Mouse (Mus musculus) B cell, adult 2 months (primary cell): ENCODE results near the gene Ubap1l.

Experiments
- DNase-seq, 2 experiments: peaks; one replicate each; pipeline ENCODE4 v3.0.0; 2022

The Ubap1l gene

GRCm38 (mm10) chr9:65374468-65375162 is 13.8 kb downstream of the Ubap1l start:
- no peak for DNase-seq

- DNase-seq = no peak
Measured at GRCm38 (mm10) chr9:65375163-65375934, 14.5 kb downstream of the Ubap1l start.

GRCm38 (mm10) chr9:65381017-65381590 is 20.3 kb downstream of the Ubap1l start:
- DNase-seq = no peak

- no peak for DNase-seq
Measured at GRCm38 (mm10) chr9:65382031-65382750, 21.4 kb downstream of the Ubap1l start.

GRCm38 (mm10) chr9:65382751-65383097 is 21.9 kb downstream of the Ubap1l start:
- DNase-seq = no peak

GRCm38 (mm10) chr9:65384276-65384675 is 23.4 kb downstream of the Ubap1l start:
- DNase-seq = no peak

GRCm38 (mm10) chr9:65386373-65387140 is 25.7 kb downstream of the Ubap1l start:
- no peak for DNase-seq

GRCm38 (mm10) chr9:65390752-65391612 is 30.1 kb downstream of the Ubap1l start:
- DNase-seq = no peak

GRCm38 (mm10) chr9:65391613-65391964 is 30.7 kb downstream of the Ubap1l start, which contains the start of gene Kbtbd13:
Gene Kbtbd13, minus strand, starts transcription at chr9:65391652.
- DNase-seq = no peak

- peak; percentile 65 to 68 for DNase-seq
Measured at GRCm38 (mm10) chr9:65392638-65393364, 32.0 kb downstream of the Ubap1l start.

GRCm38 (mm10) chr9:65393606-65394005 is 32.8 kb downstream of the Ubap1l start:
- DNase-seq = no peak

- DNase-seq = no peak
Measured at GRCm38 (mm10) chr9:65394360-65394759, 33.5 kb downstream of the Ubap1l start.

GRCm38 (mm10) chr9:65398279-65398678 is 37.4 kb downstream of the Ubap1l start, which contains the start of gene Rasl12:
Gene Rasl12, plus strand, starts transcription at chr9:65398506.
- DNase-seq = peak; percentile 53 to 55

- no peak for DNase-seq
Measured at GRCm38 (mm10) chr9:65399934-65400333, 39.1 kb downstream of the Ubap1l start.

GRCm38 (mm10) chr9:65404331-65405183 is 43.7 kb downstream of the Ubap1l start:
- DNase-seq = no peak

- no peak for DNase-seq
Measured at GRCm38 (mm10) chr9:65405184-65405449, 44.3 kb downstream of the Ubap1l start.

GRCm38 (mm10) chr9:65407327-65407726 is 46.5 kb downstream of the Ubap1l start:
- no peak for DNase-seq

GRCm38 (mm10) chr9:65407861-65408260 is 47.0 kb downstream of the Ubap1l start:
- no peak for DNase-seq

- no peak for DNase-seq
Measured at GRCm38 (mm10) chr9:65408871-65409295, 48.0 kb downstream of the Ubap1l start.

- DNase-seq = no peak
Measured at GRCm38 (mm10) chr9:65410378-65410777, 49.5 kb downstream of the Ubap1l start.
